Mouse (Mus musculus): Measurements from ENCODE around the gene Krt72.

GRCm38 (mm10) chr15:101833131-101833530, 46.9 kb upstream of the Krt72 start:
- TF ChIP-seq CTCF (IDR thresholded peaks at IDR 0.05; ENCODE audit: low read depth, low read length) (no peak), POLR2A (IDR thresholded peaks at IDR 0.05; ENCODE audit: extremely low read depth, insufficient read depth, low read length) (no peak)
